Mouse (Mus musculus): ENCODE results near the gene Spag7. TPM values are rescaled to one million over a fixed set of nuclear protein-coding genes. Genes with fewer than 3 reads are reported as not detected.

Spag7 gene
- polyA plus RNA-seq, 2 experiments = 27.4 to 42.0 TPM

GRCm38 (mm10) chr11:70652029-70652883, 17.0 kb downstream of the Spag7 start:
- DNase-seq (ENCODE audit: low read depth in 3 of 3, low spot score in 3 of 3) = no peak
- Histone ChIP-seq H3K36me3 (replicated peaks; ENCODE audit: control insufficient read depth, insufficient read depth, low read depth) (peaks cover 43% of the 10 kb centered on the region), H3K9ac (replicated peaks) (peak overlapping the region; percentile 99), H3K4me3 (ENCODE audit: insufficient read depth in 1 of 2, low read depth in 2 of 2, low read length in 2 of 2) (peak overlapping the region; percentile 85 to 97), H3K4me1 (replicated peaks; ENCODE audit: control insufficient read depth in 2 of 2, insufficient read depth in 2 of 2, low read length in 1 of 2) (peaks cover 52% of the 10 kb centered on the region in 2 experiments), H3K27me3 (ENCODE audit: control insufficient read depth, insufficient read depth, low read length) (no peaks in the 10 kb centered on the region; the same call in 1 of the 2 replicates), H3K4me2 (ENCODE audit: low read depth) (peak overlapping the region; percentile 85), H3K27ac (peak overlapping the region; percentile 91), H3K9me3 (ENCODE audit: control insufficient read depth, low read length) (no peaks in the 10 kb centered on the region)
- WGBS (ENCODE audit: insufficient replicate concordance) = 34% methylated on average over 12 of the region's 12 CpGs
- ATAC-seq (ENCODE audit: insufficient read depth) = no peak
- TF ChIP-seq CTCF (IDR thresholded peaks at IDR 0.05; ENCODE audit: low read depth) (no peak), EP300 (IDR thresholded peaks at IDR 0.05; ENCODE audit: low read depth) (no peak)

GRCm38 (mm10) chr11:70651391-70651790, 17.8 kb downstream of the Spag7 start:
- ATAC-seq (ENCODE audit: insufficient read depth) (no peak), DNase-seq (ENCODE audit: low read depth in 3 of 3, low spot score in 3 of 3) (no peak)
- Histone ChIP-seq H3K4me1 (replicated peaks; ENCODE audit: control insufficient read depth in 2 of 2, insufficient read depth in 2 of 2, low read length in 1 of 2) (peaks cover 45 to 47% of the 10 kb centered on the region in 2 experiments), H3K27ac (peak overlapping the region; percentile 91), H3K36me3 (replicated peaks; ENCODE audit: control insufficient read depth, insufficient read depth, low read depth) (peaks cover 43% of the 10 kb centered on the region), H3K9ac (replicated peaks) (peak overlapping the region; percentile 51), H3K4me3 (ENCODE audit: insufficient read depth in 1 of 2, low read depth in 2 of 2, low read length in 2 of 2) (peak overlapping the region in 1 of 2 experiments; percentile 97; a peak in 2 of 4 replicates), H3K9me3 (ENCODE audit: control insufficient read depth, low read length) (no peaks in the 10 kb centered on the region), H3K4me2 (ENCODE audit: low read depth) (peak overlapping the region; percentile 85), H3K27me3 (ENCODE audit: control insufficient read depth, insufficient read depth, low read length) (no peaks in the 10 kb centered on the region; the same call in 1 of the 2 replicates)
- 35% methylated on average over 2 of the region's 2 CpGs for WGBS (ENCODE audit: insufficient replicate concordance)
- TF ChIP-seq EP300 (IDR thresholded peaks at IDR 0.05; ENCODE audit: low read depth) = no peak

- H3K4me3 ChIP-seq (ENCODE audit: insufficient read depth in 1 of 2, low read depth in 2 of 2, low read length in 2 of 2) = peak overlapping the region in 1 of 2 experiments; percentile 19; a peak in 3 of 4 replicates
- ATAC-seq (ENCODE audit: insufficient read depth) (no peak), DNase-seq (ENCODE audit: low read depth in 3 of 3, low spot score in 3 of 3) (no peak)
- H3K4me2 ChIP-seq (ENCODE audit: low read depth) = peak overlapping the region; percentile 85
- TF ChIP-seq EP300 (IDR thresholded peaks at IDR 0.05; ENCODE audit: low read depth) (0 out of 2 replicates have a peak, but pooled peaks have one; percentile 6), CTCF (IDR thresholded peaks at IDR 0.05; ENCODE audit: low read depth) (no peak)
- H3K9ac ChIP-seq (replicated peaks) = peak overlapping the region; percentile 32; the same call in 1 of the 2 replicates
- H3K27ac ChIP-seq = peak overlapping the region; percentile 91
- whole genome bisulfite sequencing (ENCODE audit: insufficient replicate concordance) = 40% methylated on average over 12 of the region's 12 CpGs
- H3K9me3 ChIP-seq (ENCODE audit: control insufficient read depth, low read length) = no peaks in the 10 kb centered on the region
- peaks cover 46 to 52% of the 10 kb centered on the region in 2 experiments for H3K4me1 ChIP-seq (replicated peaks; ENCODE audit: control insufficient read depth in 2 of 2, insufficient read depth in 2 of 2, low read length in 1 of 2)
- no peaks in the 10 kb centered on the region for H3K27me3 ChIP-seq (ENCODE audit: control insufficient read depth, insufficient read depth, low read length)
- peaks cover 43% of the 10 kb centered on the region for H3K36me3 ChIP-seq (replicated peaks; ENCODE audit: control insufficient read depth, insufficient read depth, low read depth)
Observed at GRCm38 (mm10) chr11:70650322-70651175, 18.7 kb downstream of the Spag7 start.

GRCm38 (mm10) chr11:70649185-70649734, 20.0 kb downstream of the Spag7 start:
- Histone ChIP-seq H3K9ac (replicated peaks) (peak overlapping the region; percentile 99), H3K27me3 (ENCODE audit: control insufficient read depth, insufficient read depth, low read length) (no peaks in the 10 kb centered on the region), H3K4me2 (ENCODE audit: low read depth) (peak overlapping the region; percentile 85), H3K36me3 (replicated peaks; ENCODE audit: control insufficient read depth, insufficient read depth, low read depth) (peaks cover 48% of the 10 kb centered on the region), H3K9me3 (ENCODE audit: control insufficient read depth, low read length) (no peaks in the 10 kb centered on the region), H3K4me3 (ENCODE audit: insufficient read depth in 1 of 2, low read depth in 2 of 2, low read length in 2 of 2) (peak overlapping the region; percentile 82 to 93; a peak in 3 of 4 replicates), H3K4me1 (replicated peaks; ENCODE audit: control insufficient read depth in 2 of 2, insufficient read depth in 2 of 2, low read length in 1 of 2) (peaks cover 43 to 56% of the 10 kb centered on the region in 2 experiments), H3K27ac (peak overlapping the region; percentile 95)
- no peak for ATAC-seq (ENCODE audit: insufficient read depth)
- WGBS (ENCODE audit: insufficient replicate concordance) = 71% methylated on average over 8 of the region's 8 CpGs
- TF ChIP-seq EP300 (IDR thresholded peaks at IDR 0.05; ENCODE audit: low read depth) = no peak
- TF ChIP-seq CTCF (IDR thresholded peaks at IDR 0.05; ENCODE audit: low read depth) = no peak
- DNase-seq (ENCODE audit: low read depth in 3 of 3, low spot score in 3 of 3) = no peak

Measured in liver, embryonic 14.5 days (tissue).